Mouse (Mus musculus) telencephalon, adult 2 months (tissue): ENCODE results near the gene Slco3a1.

Experiments used
- DNase-seq: peaks from one replicate; pipeline ENCODE4 v3.0.0-alpha.2; 2011; ENCODE audit warnings: low read depth, low spot score

Gene Slco3a1

DNA sequence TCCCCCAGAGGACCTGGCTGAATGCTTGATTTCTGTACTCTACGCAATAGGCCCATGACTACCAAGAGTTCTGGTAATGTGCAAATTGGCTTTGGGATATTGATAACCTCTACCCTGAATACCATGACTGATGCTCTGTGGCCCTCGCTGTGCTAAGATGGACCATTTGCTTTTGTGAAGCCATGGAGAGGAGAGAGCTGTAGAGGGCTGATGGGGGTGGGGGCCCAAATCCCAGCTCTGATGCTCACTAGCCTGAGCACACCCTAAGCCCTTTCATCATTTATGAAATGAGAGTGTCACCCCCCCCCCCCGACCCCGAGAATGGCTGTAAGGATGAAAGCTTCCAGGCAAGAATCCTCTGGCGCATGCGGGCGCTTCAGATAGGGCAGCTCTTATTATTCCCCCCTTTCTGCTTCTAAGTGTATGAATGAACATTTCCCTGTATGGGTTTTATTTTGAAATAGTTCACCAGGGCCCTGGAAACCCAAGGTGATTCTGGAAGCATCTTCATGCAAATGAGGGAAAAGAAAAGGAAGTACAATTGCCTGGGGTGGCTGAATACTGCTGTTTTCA is 206.2 kb downstream of the Slco3a1 start:
- no peak for DNase-seq

DNA sequence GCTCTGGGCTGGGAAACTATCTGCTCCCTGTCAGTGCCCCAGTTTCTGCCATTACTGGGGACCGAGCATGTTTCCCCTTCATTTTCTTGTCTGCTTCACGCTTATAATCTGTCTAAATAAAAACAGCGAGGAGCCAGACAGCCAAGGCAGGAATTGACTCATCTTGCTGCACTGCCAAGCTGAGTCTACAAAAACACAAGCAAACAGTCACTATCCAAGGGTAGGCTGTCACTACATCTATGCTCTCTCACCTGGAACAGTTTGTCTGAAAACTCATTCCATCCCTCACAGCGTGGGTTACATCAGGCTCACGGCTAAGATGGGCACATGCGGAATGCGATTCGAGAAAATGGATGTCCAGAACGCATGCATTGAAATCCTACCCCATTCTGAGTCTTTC is 207.6 kb downstream of the Slco3a1 start:
- DNase-seq, result no peak

GRCm38 (mm10) chr7:74346451-74346850 is 208.1 kb downstream of the Slco3a1 start:
- DNase-seq, result no peak

GRCm38 (mm10) chr7:74341149-74341805 is 213.3 kb downstream of the Slco3a1 start:
- DNase-seq, result no peak

GRCm38 (mm10) chr7:74340419-74340954 is 214.1 kb downstream of the Slco3a1 start:
- DNase-seq, result no peak

DNA sequence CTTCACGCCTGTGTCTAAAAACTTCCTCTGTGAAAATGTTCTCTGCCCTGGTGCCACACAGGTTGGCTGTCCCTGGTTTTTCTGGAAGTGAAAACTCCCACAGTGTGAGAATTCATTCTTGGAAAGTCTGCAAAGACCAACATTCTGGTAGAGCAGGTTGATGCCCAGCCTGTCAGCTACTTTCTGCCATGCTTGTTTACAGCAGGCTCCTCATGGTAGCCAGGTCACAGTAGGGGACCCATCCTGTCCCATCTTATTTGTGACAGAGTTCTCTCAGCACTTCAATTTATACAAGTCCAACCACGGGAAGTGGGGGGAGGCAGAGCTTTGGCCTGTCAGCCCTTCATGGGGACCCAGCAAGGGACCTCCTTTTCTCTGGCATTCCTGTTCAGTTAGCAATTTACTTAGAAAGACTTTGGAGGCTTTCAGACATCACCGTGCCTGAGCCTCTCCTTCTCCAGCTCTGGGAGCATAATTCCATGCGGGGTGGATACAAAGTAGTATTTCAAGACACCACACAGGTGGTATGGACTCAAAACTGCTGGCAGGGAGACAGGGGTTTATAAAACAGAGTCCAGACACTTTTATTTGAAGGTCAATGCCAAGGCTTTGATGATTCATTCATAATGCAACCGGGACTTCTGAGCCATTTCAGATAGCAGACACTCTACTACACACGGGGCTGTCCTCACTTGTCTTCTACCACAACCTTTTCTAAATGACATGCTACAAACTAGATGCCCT is 216.7 kb downstream of the Slco3a1 start:
- no peak for DNase-seq

- no peak for DNase-seq
Measured at GRCm38 (mm10) chr7:74332323-74332722, 222.3 kb downstream of the Slco3a1 start.

GRCm38 (mm10) chr7:74330858-74331726 is 223.5 kb downstream of the Slco3a1 start:
- no peak for DNase-seq

GRCm38 (mm10) chr7:74330117-74330857 is 224.3 kb downstream of the Slco3a1 start:
- DNase-seq, result no peak

DNA sequence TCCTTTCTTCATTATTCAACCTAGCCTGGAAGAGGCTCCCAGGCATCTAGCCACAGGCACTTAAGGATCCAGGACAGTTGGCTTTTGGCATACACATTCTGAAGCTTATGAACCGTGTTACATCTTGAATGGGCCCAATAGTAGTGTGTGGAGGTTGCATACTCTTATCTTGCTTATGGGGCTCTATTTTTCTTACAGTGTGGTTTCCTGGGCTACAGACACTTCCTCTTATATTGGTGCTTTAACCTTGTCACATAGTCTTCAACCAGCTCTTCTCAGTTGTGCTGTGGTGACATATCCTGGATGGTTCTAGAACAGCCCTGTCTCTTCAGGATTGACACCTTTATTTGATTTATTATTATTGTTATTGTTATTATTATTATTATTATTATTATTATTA is 225.6 kb downstream of the Slco3a1 start:
- DNase-seq, result no peak

GRCm38 (mm10) chr7:74327716-74328115 is 226.9 kb downstream of the Slco3a1 start:
- no peak for DNase-seq

DNA sequence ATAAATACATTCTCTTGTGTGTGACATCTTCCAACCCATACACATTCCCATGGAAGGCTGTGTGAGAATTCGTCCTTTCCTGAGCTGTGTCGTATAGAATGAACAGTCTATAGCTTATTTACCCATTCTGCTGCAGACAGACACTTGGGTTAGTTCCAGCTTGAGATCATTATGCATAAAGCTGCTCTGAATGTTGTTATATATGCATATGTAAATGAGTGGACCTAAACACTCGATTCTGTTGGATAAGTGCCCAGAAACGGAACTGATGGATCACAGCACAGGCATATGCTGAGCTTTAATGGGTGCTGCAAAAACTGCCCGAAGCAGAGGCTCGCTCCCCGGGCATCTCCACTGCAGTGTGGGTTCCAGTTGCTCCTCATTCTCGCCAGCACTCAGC is 229.5 kb downstream of the Slco3a1 start:
- DNase-seq, result peak; percentile 84

DNA sequence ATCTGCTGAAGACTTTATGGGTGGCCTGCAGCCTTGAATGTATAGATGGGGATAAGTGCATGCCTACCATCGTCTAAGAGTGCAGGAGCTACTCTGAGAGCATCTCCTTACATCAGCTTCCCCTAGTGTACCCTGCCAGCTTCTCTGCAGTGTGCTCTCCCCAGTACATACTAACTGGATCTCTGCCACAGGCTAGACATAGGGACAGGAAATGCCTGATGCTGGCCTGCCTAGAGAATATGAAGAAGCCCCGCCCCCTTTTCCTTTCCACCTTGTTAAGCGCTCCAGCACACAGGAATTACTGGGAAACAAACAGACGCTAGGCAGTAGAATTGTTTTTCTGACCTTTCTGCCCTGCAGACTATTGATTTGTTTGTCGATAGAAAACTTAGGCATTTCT is 230.9 kb downstream of the Slco3a1 start:
- no peak for DNase-seq

DNA sequence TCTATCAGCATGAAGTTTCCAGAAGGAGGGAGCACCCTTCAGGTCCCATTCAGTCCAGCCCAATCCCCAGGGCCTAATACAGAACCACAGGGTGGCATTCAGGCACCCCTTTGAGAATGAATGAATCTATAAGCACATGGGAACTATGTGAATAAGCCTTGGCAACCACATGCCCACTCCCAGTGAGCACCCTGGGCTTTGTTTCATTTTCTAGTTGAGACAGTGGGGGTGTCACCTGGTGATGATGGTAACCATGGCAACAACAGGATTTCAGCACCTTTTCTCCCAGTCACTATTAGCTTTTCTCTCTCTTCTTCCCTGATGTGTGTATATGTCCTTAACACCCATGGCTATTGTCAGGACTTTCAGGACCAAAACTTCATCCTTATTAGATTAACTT is 231.4 kb downstream of the Slco3a1 start:
- DNase-seq, result no peak

GRCm38 (mm10) chr7:74320635-74321034 is 233.9 kb downstream of the Slco3a1 start:
- DNase-seq, result no peak

- DNase-seq, result no peak
Measured at GRCm38 (mm10) chr7:74315836-74316435, 238.6 kb downstream of the Slco3a1 start.

- DNase-seq, result no peak
Measured at GRCm38 (mm10) chr7:74314276-74314675, 240.3 kb downstream of the Slco3a1 start.

- no peak for DNase-seq
Measured at GRCm38 (mm10) chr7:74313279-74314105, 241.1 kb downstream of the Slco3a1 start.

GRCm38 (mm10) chr7:74311536-74311935 is 243.0 kb downstream of the Slco3a1 start:
- DNase-seq, result no peak
